Mouse (Mus musculus) kidney, postnatal 0 days (tissue): ENCODE results near the gene Nrap. TPM values are rescaled to one million over a fixed set of nuclear protein-coding genes. Genes with fewer than 3 reads are reported as not detected.

ENCODE experiments used
- ATAC-seq: fragments of 200-750 bp; cut with Nextera tagmentation; replicated peaks from 2 replicates; pipeline ENCODE4 v1.8.0; 2017; ENCODE audit warnings: low read depth, moderate number of reproducible peaks, moderate TSS enrichment, moderate library complexity; ENCODE audit not compliant: low FRiP score
- DNase-seq: peaks from one replicate; pipeline ENCODE4 v3.0.0-alpha.2; 2016; ENCODE audit warnings: low spot score
- H3K27ac ChIP-seq: fragments of 300-500 bp; sonication (generic); 2 replicates; pipeline ENCODE4 v1.5.1; 2014; ENCODE audit warnings: mild to moderate bottlenecking
- H3K27me3 ChIP-seq: fragments of 300-500 bp; sonication (generic); 2 replicates; pipeline ENCODE4 v1.6.1; 2014; ENCODE audit warnings: low read length, mixed read lengths; ENCODE audit not compliant: insufficient read depth
- H3K36me3 ChIP-seq: fragments of 300-500 bp; sonication (generic); 2 replicates; pipeline ENCODE4 v1.6.1; 2014; ENCODE audit warnings: low read length, mixed read lengths; ENCODE audit not compliant: insufficient read depth
- H3K4me1 ChIP-seq: fragments of 300-500 bp; sonication (generic); replicated peaks from 2 replicates; pipeline ENCODE4 v1.6.1; 2014; ENCODE audit warnings: antibody characterized with exemption, low read length, mixed read lengths; ENCODE audit not compliant: insufficient read depth
- H3K4me2 ChIP-seq: fragments of 300-500 bp; sonication (generic); 2 replicates; pipeline ENCODE4 v1.6.1; 2014; ENCODE audit warnings: mild to moderate bottlenecking, low read length, moderate library complexity, mixed read lengths
- H3K4me3 ChIP-seq: fragments of 300-500 bp; sonication (generic); replicated peaks from 2 replicates; pipeline ENCODE4 v1.5.1; 2014; ENCODE audit warnings: low read depth, low read length
- H3K9ac ChIP-seq: fragments of 300-500 bp; sonication (generic); 2 replicates; pipeline ENCODE4 v1.6.1; 2014; ENCODE audit warnings: low read depth, low read length
- H3K9me3 ChIP-seq: fragments of 300-500 bp; sonication (generic); replicated peaks from 2 replicates; pipeline ENCODE4 v1.6.1; 2016; ENCODE audit warnings: low read length, inconsistent platforms, mixed read lengths
- CTCF ChIP-seq: IDR thresholded peaks from 2 replicates; pipeline ENCODE4 v1.5.1; 2016; ENCODE audit warnings: antibody characterized with exemption, low read depth, mild to moderate bottlenecking, moderate library complexity
- WGBS: fragments of 180-500 bp; shearing (Covaris S2); extraction: QIAGEN DNeasy Blood & Tissue Kit; methylation state at CpG from one replicate; pipeline ENCODE4 v1.1.7; 2014; 5-methylcytosine and 5-hydroxymethylcytosine counted together
- polyA plus RNA-seq: library from polyadenylated mRNA; unstranded; fragments of >200 nt; fragmentation: Nextera tagmentation; extraction: Ambion mirVana; gene quantifications from 2 replicates; pipeline ENCODE4 v1.2.1, GENCODE M21; 2015

Gene Nrap
- polyA plus RNA-seq, 1 experiment from 2014 or later, result 0.41 TPM

- H3K9ac ChIP-seq, result no peak overlapping the region
- ATAC-seq (no peak), DNase-seq (no peak)
- peak overlapping the region; percentile 14; the same call in 1 of the 2 replicates for H3K4me2 ChIP-seq
- H3K27ac ChIP-seq, result no peak overlapping the region
- H3K27me3 ChIP-seq, result no peaks in the 10 kb centered on the region
- peaks cover 4% of the 10 kb centered on the region; the same call in 1 of the 2 replicates for H3K4me1 ChIP-seq
- no peaks in the 10 kb centered on the region for H3K9me3 ChIP-seq
- WGBS, result 45% methylated on average over 21 of the region's 21 CpGs
- no peak for TF ChIP-seq CTCF
- no peak overlapping the region for H3K4me3 ChIP-seq
- H3K36me3 ChIP-seq, result no peaks in the 10 kb centered on the region
Observed at GRCm38 (mm10) chr19:56326243-56326855, 63.5 kb downstream of the Nrap start.

- Histone ChIP-seq H3K4me1 (peaks cover 6% of the 10 kb centered on the region; the same call in 1 of the 2 replicates), H3K9me3 (no peaks in the 10 kb centered on the region), H3K27ac (no peak overlapping the region), H3K27me3 (no peaks in the 10 kb centered on the region), H3K36me3 (no peaks in the 10 kb centered on the region), H3K4me2 (peak overlapping the region; percentile 14; the same call in 1 of the 2 replicates), H3K4me3 (no peak overlapping the region), H3K9ac (no peak overlapping the region)
- TF ChIP-seq CTCF, result no peak
- ATAC-seq, result no peak
- 44% methylated on average over 10 of the region's 10 CpGs for WGBS
- DNase-seq, result no peak
Observed at GRCm38 (mm10) chr19:56325676-56326075, 64.2 kb downstream of the Nrap start.

GRCm38 (mm10) chr19:56321303-56321920 is 68.4 kb downstream of the Nrap start:
- DNase-seq (peak; percentile 23), ATAC-seq (no peak)
- Histone ChIP-seq H3K4me2 (no peak overlapping the region), H3K4me3 (no peak overlapping the region), H3K4me1 (peaks cover 14% of the 10 kb centered on the region; the same call in 1 of the 2 replicates), H3K9ac (no peak overlapping the region), H3K9me3 (no peaks in the 10 kb centered on the region), H3K27me3 (no peaks in the 10 kb centered on the region), H3K27ac (no peak overlapping the region), H3K36me3 (no peaks in the 10 kb centered on the region)
- no peak for TF ChIP-seq CTCF
- 67% methylated on average over 12 of the region's 12 CpGs for WGBS

GRCm38 (mm10) chr19:56320186-56320860 is 69.5 kb downstream of the Nrap start:
- no peak for TF ChIP-seq CTCF
- Histone ChIP-seq H3K4me3 (no peak overlapping the region), H3K27me3 (no peaks in the 10 kb centered on the region), H3K9ac (0 out of 2 replicates have a peak overlapping the region, but pooled peaks have one; percentile 8), H3K36me3 (no peaks in the 10 kb centered on the region), H3K9me3 (no peaks in the 10 kb centered on the region), H3K27ac (no peak overlapping the region), H3K4me2 (peak overlapping the region; percentile 38), H3K4me1 (peaks cover 10% of the 10 kb centered on the region; the same call in 1 of the 2 replicates)
- ATAC-seq (no peak), DNase-seq (peak; percentile 44)
- WGBS, result 10% methylated on average over 26 of the region's 26 CpGs

GRCm38 (mm10) chr19:56319629-56320028 is 70.2 kb downstream of the Nrap start:
- Histone ChIP-seq H3K4me3 (no peak overlapping the region), H3K9me3 (no peaks in the 10 kb centered on the region), H3K27me3 (no peaks in the 10 kb centered on the region), H3K36me3 (no peaks in the 10 kb centered on the region), H3K4me1 (peaks cover 10% of the 10 kb centered on the region; the same call in 1 of the 2 replicates), H3K27ac (no peak overlapping the region), H3K9ac (0 out of 2 replicates have a peak overlapping the region, but pooled peaks have one; percentile 8), H3K4me2 (no peak overlapping the region)
- no peak for TF ChIP-seq CTCF
- DNase-seq (no peak), ATAC-seq (no peak)
- WGBS, result 92% methylated on average over 6 of the region's 6 CpGs

- Histone ChIP-seq H3K36me3 (no peaks in the 10 kb centered on the region), H3K4me1 (peaks cover 10% of the 10 kb centered on the region; the same call in 1 of the 2 replicates), H3K4me2 (no peak overlapping the region), H3K4me3 (no peak overlapping the region), H3K27ac (no peak overlapping the region), H3K9me3 (no peaks in the 10 kb centered on the region), H3K27me3 (no peaks in the 10 kb centered on the region), H3K9ac (no peak overlapping the region)
- DNase-seq (no peak), ATAC-seq (no peak)
- no peak for TF ChIP-seq CTCF
- WGBS, result 92% methylated on average over 7 of the region's 7 CpGs
Observed at GRCm38 (mm10) chr19:56319219-56319618, 70.6 kb downstream of the Nrap start.
